Mouse (Mus musculus): ENCODE measurements around the gene Iqck.

The Iqck gene

GRCm38 (mm10) chr7:118842938-118843337 is 12.6 kb upstream of the Iqck start:
- ChIA-PET CTCF (interaction anchor here in 2 of 4 experiments (1.2 to 1.7 kb wide), 3 partner anchors 8 to 168 kb away, joined by 4 to 5 read pairs (median 4); no protein-coding TSS in a partner anchor), POLR2A (interaction anchor here in 2 of 4 experiments (1.3 to 5.4 kb wide), 4 partner anchors 9 to 152 kb away, joined by 3 to 106 read pairs (median 16); partner anchors contain the start of genes Gprc5b (in 1 of the 2), Iqck (in 1 of the 2) and Knop1 (in 1 of the 2))

GRCm38 (mm10) chr7:118845141-118845540 is 10.4 kb upstream of the Iqck start:
- POLR2A ChIA-PET, result interaction anchor here in 3 of 4 experiments (0.8 to 2.7 kb wide), 14 partner anchors 9 to 149 kb away, joined by 3 to 21 read pairs (median 4); partner anchors contain the start of genes Iqck (in 2 of the 3), Knop1 (in 1 of the 3) and Vps35l (in 1 of the 3)
- CTCF ChIA-PET, result interaction anchor here in 1 of 4 experiments (0.5 kb wide), 1 partner anchor 148 kb away, joined by 3 read pairs; no protein-coding TSS in a partner anchor

DNA sequence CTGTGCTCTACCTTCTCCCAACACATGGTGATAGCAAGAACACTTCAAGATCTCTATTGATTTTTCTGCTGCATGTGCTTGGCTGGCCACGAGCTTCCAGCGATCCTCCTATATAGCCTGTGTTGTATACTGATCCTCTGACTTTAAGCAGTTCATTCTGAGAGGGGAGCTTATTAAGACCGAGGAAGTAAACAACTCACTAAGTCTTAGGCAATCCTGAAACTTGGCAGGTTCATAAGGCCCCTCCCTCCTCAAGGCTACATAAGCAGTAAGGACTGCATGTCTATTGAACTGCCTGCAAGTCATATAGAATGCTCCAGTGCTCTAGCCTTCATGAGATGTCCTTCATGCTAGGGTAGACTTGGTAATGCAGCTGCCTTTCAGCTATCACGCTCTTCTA is 9.2 kb upstream of the Iqck start:
- POLR2A ChIA-PET, result interaction anchor here (0.6 to 2.7 kb wide), 12 partner anchors 8 to 148 kb away, joined by 3 to 21 read pairs (median 3); partner anchors contain the start of gene Iqck (in 1 of the 4)
- CTCF ChIA-PET, result no interaction called here

DNA sequence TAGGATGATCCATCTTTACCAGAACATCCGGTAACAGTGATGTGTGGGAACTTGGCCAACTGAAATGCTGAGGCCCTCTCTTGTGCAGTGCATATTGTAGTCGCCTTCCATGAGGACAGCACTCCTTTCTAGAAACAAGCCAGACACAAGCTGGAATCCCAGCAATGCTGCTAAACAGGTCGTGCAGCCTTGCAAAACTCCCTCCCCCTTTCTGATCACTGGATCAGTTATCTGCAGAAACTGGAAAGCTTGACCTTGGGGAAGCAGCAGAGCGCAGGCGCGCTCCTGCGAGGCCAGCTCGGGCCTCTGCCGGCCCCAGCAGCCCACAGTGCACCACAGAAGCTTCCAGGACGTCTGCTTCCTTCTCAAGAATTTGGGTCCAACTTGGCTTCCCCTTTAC is 6.8 kb upstream of the Iqck start:
- CTCF ChIA-PET, result interaction anchor here in 3 of 4 experiments (0.7 to 1.7 kb wide), 3 partner anchors 83 to 147 kb away, joined by 3 to 5 read pairs (median 4); no protein-coding TSS in a partner anchor
- POLR2A ChIA-PET, result interaction anchor here (0.6 to 9.7 kb wide), 18 partner anchors 8 to 145 kb away, joined by 3 to 106 read pairs (median 4); partner anchors contain the start of genes Gprc5b (in 1 of the 4) and Vps35l (in 1 of the 4)

DNA sequence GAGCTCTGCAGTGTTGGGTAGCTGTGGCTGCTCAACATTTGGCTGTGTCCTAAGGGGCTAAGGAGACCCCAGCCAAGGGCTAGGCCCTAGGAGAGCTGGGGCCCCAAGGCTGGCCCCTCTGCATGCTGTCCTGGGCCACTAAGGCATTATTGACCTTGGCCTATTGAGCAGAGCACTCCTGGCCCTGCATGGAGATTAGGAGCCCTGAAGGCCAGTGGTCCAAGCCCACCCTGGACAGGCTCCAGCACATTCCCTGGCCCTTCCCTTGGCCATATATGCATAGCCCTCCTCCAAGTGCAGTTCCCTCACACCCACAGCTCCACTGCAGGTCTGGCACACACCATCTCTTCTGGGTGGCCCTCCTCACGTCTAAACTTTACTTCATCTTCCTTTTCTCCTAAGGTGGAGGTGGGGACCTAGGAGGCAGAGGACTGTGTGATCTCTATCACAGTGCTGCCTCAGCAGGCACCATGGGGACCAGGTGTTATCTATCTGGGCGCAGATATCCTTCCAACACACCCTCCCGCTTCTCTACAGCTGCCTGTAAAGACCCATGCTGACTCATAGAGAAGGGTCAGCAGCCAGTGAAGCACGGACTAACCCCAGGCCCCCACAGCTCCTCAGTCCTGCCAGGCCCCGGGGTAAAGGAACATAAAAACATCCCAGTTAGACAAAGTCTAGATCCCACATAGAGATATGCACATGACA is 5.9 kb upstream of the Iqck start:
- ChIA-PET CTCF (interaction anchor here in 3 of 4 experiments (0.5 to 1.8 kb wide), 4 partner anchors 105 to 146 kb away, joined by 4 to 9 read pairs (median 6); no protein-coding TSS in a partner anchor), POLR2A (interaction anchor here in 3 of 4 experiments (0.6 to 9.7 kb wide), 24 partner anchors 9 to 144 kb away, joined by 3 to 106 read pairs (median 5); partner anchors contain the start of genes Vps35l (in 2 of the 3) and Gprc5b (in 1 of the 3))

DNA sequence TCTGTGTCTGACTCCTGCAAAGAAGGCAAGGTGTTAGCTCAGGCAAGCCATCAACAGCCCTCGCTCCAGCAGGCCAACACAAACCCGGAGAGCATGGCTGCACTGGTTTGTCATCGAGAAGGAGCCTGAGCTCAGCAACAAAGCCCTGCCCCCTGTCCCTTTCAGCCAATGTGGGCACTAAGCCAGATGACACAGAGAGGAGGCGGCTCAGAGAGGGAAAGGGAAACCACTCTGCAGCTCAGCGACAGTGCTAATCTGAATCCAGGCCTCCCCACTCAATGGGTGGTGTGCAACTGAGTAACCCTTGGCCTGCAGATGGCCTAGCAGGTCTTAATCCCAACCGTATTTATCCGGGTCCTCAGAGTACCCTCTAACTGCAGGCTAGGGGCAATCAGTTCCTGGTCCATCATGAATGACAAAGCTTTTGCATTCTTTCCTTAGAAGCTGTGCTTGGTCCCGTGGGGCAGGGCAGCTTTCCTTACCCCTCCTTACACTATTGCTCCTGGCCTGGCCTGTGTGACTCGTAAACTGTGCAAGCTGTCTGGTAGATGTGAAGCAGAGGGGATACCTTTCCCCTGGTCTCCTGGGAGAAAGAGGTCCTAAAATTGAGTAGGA is 4.8 kb upstream of the Iqck start:
- ChIA-PET POLR2A (interaction anchor here (0.6 to 9.7 kb wide), 41 partner anchors 8 to 402 kb away, joined by 3 to 106 read pairs (median 6); partner anchors contain the start of genes Gprc5b (in 2 of the 4) and Vps35l (in 1 of the 4)), CTCF (interaction anchor here (0.6 to 2.3 kb wide), 13 partner anchors 9 to 173 kb away, joined by 3 to 14 read pairs (median 4); partner anchors contain the start of gene Gprc5b (in 2 of the 4))

DNA sequence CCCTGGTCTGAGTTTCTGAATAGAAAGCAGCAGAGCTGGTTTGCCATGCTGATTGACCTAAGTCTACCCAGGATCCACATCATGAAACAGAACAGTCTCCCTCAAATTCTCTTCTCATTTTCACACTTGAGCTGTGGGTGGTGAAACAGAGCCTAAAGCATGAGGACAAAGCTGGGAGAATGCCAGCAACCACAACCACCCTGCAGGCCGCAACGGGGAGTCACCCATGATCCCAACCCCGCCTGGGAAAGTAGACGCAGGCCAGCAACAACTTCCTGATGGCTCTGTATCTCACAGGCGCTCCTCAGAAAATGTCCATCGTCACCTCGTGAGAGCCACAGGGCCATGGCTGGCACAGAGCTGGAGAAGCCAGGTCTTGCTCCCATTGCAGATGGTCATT is 4.0 kb upstream of the Iqck start:
- ChIA-PET CTCF (interaction anchor here (0.7 to 2.3 kb wide), 9 partner anchors 9 to 172 kb away, joined by 3 to 14 read pairs (median 4); partner anchors contain the start of gene Gprc5b (in 1 of the 4)), POLR2A (interaction anchor here (0.6 to 9.7 kb wide), 36 partner anchors 9 to 403 kb away, joined by 3 to 106 read pairs (median 7); partner anchors contain the start of genes Gprc5b (in 2 of the 4) and Vps35l (in 1 of the 4))

GRCm38 (mm10) chr7:118852611-118853010 is 2.9 kb upstream of the Iqck start:
- ChIA-PET POLR2A (interaction anchor here in 3 of 4 experiments (0.5 to 9.7 kb wide), 13 partner anchors 8 to 599 kb away, joined by 3 to 106 read pairs (median 8); partner anchors contain the start of gene Gprc5b (in 1 of the 3)), CTCF (interaction anchor here in 1 of 4 experiments (0.7 kb wide), 1 partner anchor 259 kb away, joined by 6 read pairs; no protein-coding TSS in a partner anchor)

GRCm38 (mm10) chr7:118854606-118855005 is 946 bp upstream of the Iqck start:
- POLR2A ChIA-PET, result interaction anchor here (0.7 to 9.7 kb wide), 24 partner anchors 8 to 234 kb away, joined by 3 to 106 read pairs (median 4); partner anchors contain the start of genes Gprc5b (in 2 of the 4) and Vps35l (in 2 of the 4)
- CTCF ChIA-PET, result interaction anchor here in 3 of 4 experiments (0.8 to 2.5 kb wide), 5 partner anchors 89 to 660 kb away, joined by 3 to 9 read pairs (median 3); no protein-coding TSS in a partner anchor

GRCm38 (mm10) chr7:118855877-118856304 is 339 bp downstream of the Iqck start, which contains the start of gene Knop1:
TSS of gene Knop1 (minus strand) at chr7:118856254.
- ChIA-PET POLR2A (interaction anchor here (0.7 to 9.7 kb wide), 17 partner anchors 11 to 323 kb away, joined by 3 to 106 read pairs (median 5); partner anchors contain the start of genes Gprc5b (in 2 of the 4), Coq7 (in 1 of the 4) and Vps35l (in 1 of the 4)), CTCF (interaction anchor here in 2 of 4 experiments (0.6 to 1.6 kb wide), 4 partner anchors 140 to 168 kb away, joined by 3 to 5 read pairs (median 4); no protein-coding TSS in a partner anchor)

- ChIA-PET POLR2A (interaction anchor here in 2 of 4 experiments (0.9 to 1.3 kb wide), 4 partner anchors 8 to 37 kb away, joined by 3 read pairs; no protein-coding TSS in a partner anchor), CTCF (interaction anchor here in 1 of 4 experiments (0.6 kb wide), 1 partner anchor 300 kb away, joined by 5 read pairs; no protein-coding TSS in a partner anchor)
Measured at GRCm38 (mm10) chr7:118858640-118859039, 3.1 kb downstream of the Iqck start.

DNA sequence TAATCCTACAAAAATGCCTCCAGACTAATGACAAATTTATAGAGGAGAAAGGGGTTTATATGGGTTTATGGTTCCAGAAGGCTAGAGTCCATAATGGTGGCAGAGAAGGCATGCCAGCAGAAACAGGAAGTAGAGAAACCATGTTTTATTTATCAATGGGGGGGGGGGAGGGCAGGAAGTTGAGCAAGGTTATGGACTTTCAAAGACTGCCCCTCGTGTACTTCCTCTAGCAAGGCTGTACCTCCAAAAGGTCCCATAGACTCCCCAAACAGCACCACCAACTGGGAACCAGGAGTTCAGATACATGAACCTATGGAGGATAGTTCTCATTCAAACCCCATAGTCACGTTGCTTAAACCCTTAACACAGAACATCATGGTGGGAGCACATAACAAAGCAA is 9.8 kb downstream of the Iqck start:
- ChIA-PET CTCF (no interaction called here), POLR2A (no interaction called here)

GRCm38 (mm10) chr7:118879466-118880029 is 24.0 kb downstream of the Iqck start:
- CTCF ChIA-PET, result interaction anchor here in 3 of 4 experiments (0.5 to 1.6 kb wide), 11 partner anchors 9 to 636 kb away, joined by 3 to 8 read pairs (median 3); partner anchors contain the start of gene Vps35l (in 1 of the 3)
- POLR2A ChIA-PET, result interaction anchor here in 1 of 4 experiments (0.7 to 2.0 kb wide), 5 partner anchors 10 to 54 kb away, joined by 3 to 7 read pairs (median 4); partner anchors contain the start of genes Iqck and Knop1

DNA sequence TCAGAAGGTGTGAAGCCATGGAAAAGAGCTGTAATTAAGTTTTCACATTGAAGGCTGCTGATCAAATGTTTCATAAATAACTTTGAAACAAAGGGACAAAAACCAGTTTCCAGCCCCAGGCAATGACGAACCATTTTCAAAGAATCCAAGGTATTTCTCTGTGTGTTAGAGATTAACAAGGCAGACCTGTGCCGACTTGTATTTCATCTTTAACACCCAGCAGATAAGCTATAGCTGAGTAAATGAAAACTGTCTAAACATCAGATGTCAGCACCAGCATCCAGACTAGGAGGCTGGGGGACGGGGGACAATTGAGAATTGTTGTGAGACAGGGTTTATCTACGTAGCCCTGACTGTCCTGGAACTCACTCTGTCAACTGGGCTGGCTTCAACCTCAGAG is 28.4 kb downstream of the Iqck start:
- POLR2A ChIA-PET, result interaction anchor here in 2 of 4 experiments (0.8 to 1.1 kb wide), 2 partner anchors 43 to 144 kb away, joined by 3 read pairs; partner anchors contain the start of gene Vps35l (in 1 of the 2)
- CTCF ChIA-PET, result no interaction called here

DNA sequence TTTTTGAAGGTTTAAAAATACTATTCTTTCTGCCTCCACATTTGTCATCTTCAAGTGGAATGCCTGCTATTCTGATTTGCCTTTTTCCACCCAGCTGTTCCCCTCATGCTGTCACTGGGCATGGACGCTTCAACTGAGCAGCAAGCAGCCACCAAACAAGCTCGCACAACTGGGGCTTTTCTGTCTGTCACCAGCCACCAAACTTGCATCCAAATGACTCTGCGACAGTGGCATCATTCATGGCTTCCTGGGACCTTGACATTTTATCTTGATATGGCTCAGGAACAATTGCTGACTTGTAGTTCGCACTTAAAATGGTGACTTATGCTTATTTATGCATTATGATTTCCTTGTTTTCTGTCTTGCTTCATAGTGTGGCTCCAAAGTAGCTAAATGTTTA is 29.4 kb downstream of the Iqck start:
- ChIA-PET POLR2A (interaction anchor here in 1 of 4 experiments (1.0 to 1.1 kb wide), 2 partner anchors 33 to 44 kb away, joined by 3 to 4 read pairs; no protein-coding TSS in a partner anchor), CTCF (interaction anchor here in 2 of 4 experiments (0.6 to 0.9 kb wide), 2 partner anchors 145 to 575 kb away, joined by 3 to 4 read pairs; partner anchors contain the start of gene Vps35l (in 1 of the 2))

DNA sequence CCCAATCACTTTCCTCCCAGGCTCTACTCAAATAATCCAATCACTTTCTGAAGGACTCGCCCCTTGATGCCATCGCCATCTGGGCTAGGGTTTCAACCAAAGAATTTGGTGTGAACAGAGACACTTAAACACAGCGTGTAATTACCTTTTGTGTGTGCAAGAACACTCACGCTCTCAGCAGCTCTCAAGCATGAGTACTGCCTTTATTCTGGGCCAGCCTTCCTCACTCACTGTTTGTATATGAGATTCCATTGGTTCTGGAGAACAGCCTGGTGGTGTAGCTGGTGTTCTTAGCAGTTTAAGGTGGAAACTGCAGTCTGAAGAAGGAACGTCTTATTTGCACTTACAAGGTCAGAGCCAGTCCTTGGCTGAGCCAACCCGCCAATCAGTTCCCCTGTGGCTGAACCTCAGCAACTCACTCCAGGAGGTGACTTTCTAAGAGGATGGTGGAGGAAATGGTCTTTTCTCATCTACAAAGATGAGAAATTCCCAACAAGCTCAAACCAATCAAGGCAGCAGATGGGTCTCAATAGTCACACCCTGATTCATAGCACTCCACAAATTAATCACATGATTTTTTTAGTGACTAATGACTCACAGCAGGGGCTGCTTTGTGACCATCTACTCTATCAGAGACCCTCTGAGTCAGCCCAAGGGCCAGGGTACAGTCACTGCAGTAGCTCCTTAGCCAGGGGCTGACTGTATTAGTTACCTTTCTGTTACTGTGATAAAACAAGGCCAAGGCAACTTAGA is 31.9 kb downstream of the Iqck start:
- CTCF ChIA-PET, result interaction anchor here in 1 of 4 experiments (1.2 kb wide), 1 partner anchor 122 kb away, joined by 5 read pairs; no protein-coding TSS in a partner anchor
- POLR2A ChIA-PET, result interaction anchor here in 1 of 4 experiments (1.1 to 2.5 kb wide), 4 partner anchors 13 to 106 kb away, joined by 3 to 7 read pairs (median 5); no protein-coding TSS in a partner anchor
